Mouse (Mus musculus): ENCODE measurements around the gene Hdac10.

DNA sequence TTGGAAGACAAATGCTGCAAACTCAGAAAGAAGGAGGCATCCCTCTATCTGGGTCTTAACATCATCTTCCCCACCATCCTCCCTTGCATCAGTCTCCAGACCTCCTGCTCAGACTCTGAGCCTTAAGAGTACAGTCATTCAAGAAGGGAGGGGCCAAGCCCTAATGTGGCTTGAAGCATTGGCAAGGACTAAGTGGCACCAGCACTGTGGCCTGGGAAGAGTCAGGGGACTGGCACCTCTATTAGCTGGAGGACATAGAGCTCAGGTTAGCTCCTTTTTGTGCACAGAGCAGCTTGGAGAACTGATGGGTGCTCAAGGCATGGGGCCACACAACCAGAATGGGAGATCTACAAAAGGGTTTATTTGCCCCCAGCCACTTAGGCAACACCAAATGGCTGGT lies 1.7 kb upstream of the Hdac10 start:
- TF ChIP-seq POLR2A (IDR thresholded peaks at IDR 0.05; ENCODE audit: low read depth, low read length), result no peak
- TF ChIP-seq CTCF (IDR thresholded peaks at IDR 0.05; ENCODE audit: extremely low read depth, insufficient read length, insufficient replicate concordance, low read depth, low read length), result no peak

Data from small intestine, adult 2 months (tissue).